Mouse (Mus musculus) kidney, embryonic 15.5 days (tissue): Measurements from ENCODE around the gene Vamp5. TPM values are rescaled to one million over a fixed set of nuclear protein-coding genes. Genes with fewer than 3 reads are reported as not detected.

Experiments used
- ATAC-seq: fragments of 200-750 bp; cut with Nextera tagmentation; replicated peaks from 2 replicates; pipeline ENCODE4 v1.8.0; 2017; ENCODE audit warnings: moderate TSS enrichment; ENCODE audit not compliant: low FRiP score
- H3K27ac ChIP-seq: fragments of 300-500 bp; sonication (generic); 2 replicates; pipeline ENCODE4 v1.5.1; 2015; ENCODE audit warnings: mild to moderate bottlenecking, inconsistent platforms
- H3K27me3 ChIP-seq: fragments of 300-500 bp; sonication (generic); 2 replicates; pipeline ENCODE4 v1.6.1; 2015; ENCODE audit warnings: inconsistent platforms
- H3K36me3 ChIP-seq: fragments of 300-500 bp; sonication (generic); 2 replicates; pipeline ENCODE4 v1.6.1; 2015; ENCODE audit warnings: inconsistent platforms
- H3K4me1 ChIP-seq: fragments of 300-500 bp; sonication (generic); 2 replicates; pipeline ENCODE4 v1.6.1; 2015; ENCODE audit warnings: inconsistent platforms
- H3K4me2 ChIP-seq: fragments of 300-500 bp; sonication (generic); 2 replicates; pipeline ENCODE4 v1.6.1; 2015; ENCODE audit warnings: moderate library complexity, mild to moderate bottlenecking, inconsistent platforms
- H3K4me3 ChIP-seq: fragments of 300-500 bp; sonication (generic); replicated peaks from 2 replicates; pipeline ENCODE4 v1.5.1; 2015; ENCODE audit warnings: mild to moderate bottlenecking, inconsistent platforms
- H3K9ac ChIP-seq: fragments of 300-500 bp; sonication (generic); 2 replicates; pipeline ENCODE4 v1.6.1; 2015; ENCODE audit warnings: mild to moderate bottlenecking, inconsistent platforms
- H3K9me3 ChIP-seq: fragments of 300-500 bp; sonication (generic); replicated peaks from 2 replicates; pipeline ENCODE4 v1.6.1; 2016; ENCODE audit warnings: inconsistent platforms
- WGBS: fragments of 180-500 bp; shearing (Covaris S2); methylation state at CpG from one replicate; pipeline ENCODE4 v1.1.7; 2015; ENCODE audit warnings: mixed read lengths; 5-methylcytosine and 5-hydroxymethylcytosine counted together
- polyA plus RNA-seq: library from polyadenylated mRNA; unstranded; fragments of >200 nt; fragmentation: Nextera tagmentation; extraction: Ambion mirVana; gene quantifications from 2 replicates; pipeline ENCODE4 v1.2.1, GENCODE M21; 2015

Vamp5 gene
- polyA plus RNA-seq, 1 experiment from 2014 or later: 40.7 TPM

DNA sequence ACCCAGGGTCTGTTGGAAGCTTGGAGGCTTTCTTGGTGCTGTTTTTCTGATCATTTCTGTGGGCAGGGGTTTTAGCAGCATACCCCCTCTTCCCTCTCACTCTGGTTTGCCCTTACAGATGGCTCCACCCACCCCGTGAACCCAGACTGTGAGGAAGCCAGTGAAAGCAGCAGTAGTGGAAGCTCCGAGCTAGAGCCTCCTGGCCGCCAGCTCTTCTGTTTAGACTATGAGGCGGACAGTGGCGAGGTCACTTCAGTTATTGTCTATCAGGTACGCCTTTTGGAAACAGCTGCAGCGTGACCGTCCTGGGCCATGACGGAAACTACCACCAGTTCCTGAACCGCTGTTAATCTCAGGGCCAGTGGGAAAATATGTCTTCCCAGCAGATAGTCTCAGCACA lies 31.9 kb downstream of the Vamp5 start:
- H3K36me3 ChIP-seq: peaks cover 33% of the 10 kb centered on the region
- H3K27ac ChIP-seq: 0 out of 2 replicates have a peak overlapping the region, but pooled peaks have one; percentile 94
- H3K27me3 ChIP-seq: no peaks in the 10 kb centered on the region
- no peak for ATAC-seq
- no peaks in the 10 kb centered on the region for H3K9me3 ChIP-seq
- peak overlapping the region; percentile 72 for H3K4me2 ChIP-seq
- peaks cover 39% of the 10 kb centered on the region for H3K4me1 ChIP-seq
- peak overlapping the region; percentile 77 for H3K4me3 ChIP-seq
- no peak overlapping the region for H3K9ac ChIP-seq
- 81% methylated on average over 10 of the region's 10 CpGs for WGBS

DNA sequence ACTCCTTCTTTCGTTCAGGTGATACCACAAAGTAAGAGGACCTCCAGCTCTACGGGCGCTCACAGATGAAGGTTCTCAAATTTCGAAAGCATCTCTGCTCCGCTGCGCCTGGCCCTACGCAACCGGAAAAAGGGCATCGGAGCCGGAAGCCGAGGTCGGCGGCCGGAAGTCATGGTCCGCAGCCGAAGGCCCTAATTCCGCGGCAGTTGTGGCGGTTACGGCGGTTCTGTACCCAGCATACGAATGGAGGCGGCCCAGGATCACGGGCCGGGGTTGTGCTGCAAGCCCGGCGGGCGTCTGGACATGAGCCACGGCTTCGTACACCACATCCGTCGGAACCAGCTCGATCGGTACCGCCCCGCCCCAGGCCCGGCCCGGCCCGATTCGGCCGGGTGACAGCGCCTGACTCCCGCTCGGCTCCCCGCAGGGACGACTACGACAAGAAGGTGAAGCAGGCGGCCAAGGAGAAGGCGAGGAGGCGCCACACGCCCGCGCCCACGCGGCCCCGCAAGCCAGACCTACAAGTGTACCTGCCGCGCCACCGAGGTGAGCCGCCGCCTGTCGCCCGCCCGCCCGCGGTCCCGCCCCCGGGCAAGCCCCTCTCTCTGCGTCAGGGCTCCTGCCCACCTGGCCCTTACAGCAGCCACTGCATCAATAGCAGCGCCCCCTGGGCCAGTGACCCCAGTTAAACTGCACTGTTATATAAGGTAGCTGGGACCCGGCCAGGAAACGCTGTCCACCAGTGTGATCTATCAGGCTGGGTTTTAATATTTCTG lies 32.9 kb downstream of the Vamp5 start, which contains the start of gene 0610030E20Rik:
Gene 0610030E20Rik, plus strand, starts transcription at position 152 of the 776 bp plus-strand sequence.
- Histone ChIP-seq H3K4me1 (peaks cover 39% of the 10 kb centered on the region), H3K4me2 (peak within 1 kb of the TSS; percentile 72), H3K36me3 (peaks cover 33% of the 10 kb centered on the region), H3K9ac (peak within 1 kb of the TSS; percentile 91), H3K27ac (peak within 1 kb of the TSS; percentile 94), H3K9me3 (no peaks in the 10 kb centered on the region), H3K27me3 (no peaks in the 10 kb centered on the region), H3K4me3 (peak within 1 kb of the TSS; percentile 77)
- peak; percentile 80 for ATAC-seq
- WGBS: under 1% methylated on average over 69 of the region's 72 CpGs

DNA sequence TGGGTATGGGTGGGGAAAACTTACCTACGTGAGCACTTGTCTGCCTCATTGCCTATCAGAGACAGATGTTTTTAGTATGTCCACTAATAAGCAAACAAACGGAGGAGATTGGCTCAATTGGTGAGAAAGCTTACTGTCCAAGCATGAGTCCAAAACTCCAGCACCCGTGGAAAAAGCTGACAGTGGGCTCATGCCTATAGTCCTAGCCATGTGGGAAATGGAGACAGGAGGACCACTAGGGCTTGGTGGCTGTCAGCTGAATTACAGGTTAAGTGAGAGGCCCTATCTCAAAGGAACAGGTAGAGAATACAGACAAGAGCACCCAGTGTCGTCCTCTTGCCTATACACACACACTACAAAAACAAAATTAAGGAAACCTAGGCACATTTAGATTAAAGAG lies 34.0 kb downstream of the Vamp5 start:
- WGBS: 87% methylated on average over 4 of the region's 4 CpGs

DNA sequence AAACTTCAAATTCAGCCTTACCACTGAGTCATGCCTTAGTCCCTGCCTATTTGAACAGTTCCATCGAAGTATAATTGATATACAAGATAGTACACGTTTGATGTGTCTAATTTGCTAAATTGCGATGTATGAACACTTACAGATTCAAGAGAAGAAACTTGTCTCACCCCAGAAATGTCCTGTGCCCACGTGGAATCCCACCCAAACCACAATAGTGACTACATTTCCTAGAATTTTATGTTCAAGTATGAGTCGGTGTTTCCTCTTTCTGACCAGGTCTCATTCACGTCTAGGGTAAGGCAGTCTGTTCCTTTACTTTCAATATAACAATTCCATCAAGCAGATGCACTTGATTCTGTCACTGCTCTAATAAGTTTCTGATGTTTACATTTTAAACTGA lies 34.6 kb downstream of the Vamp5 start:
- no peak overlapping the region for H3K9ac ChIP-seq
- H3K27ac ChIP-seq: no peak overlapping the region; the same call in 1 of the 2 replicates
- peak overlapping the region; percentile 88; the same call in 1 of the 2 replicates for H3K4me3 ChIP-seq
- 51% methylated on average over 6 of the region's 6 CpGs for WGBS
- H3K27me3 ChIP-seq: no peaks in the 10 kb centered on the region
- peaks cover 24% of the 10 kb centered on the region for H3K36me3 ChIP-seq
- H3K4me1 ChIP-seq: peaks cover 42% of the 10 kb centered on the region
- peak overlapping the region; percentile 80 for H3K4me2 ChIP-seq
- ATAC-seq: no peak
- no peaks in the 10 kb centered on the region for H3K9me3 ChIP-seq

More for the DNA sequence above, 34.0 kb downstream of the Vamp5 start:
- Histone ChIP-seq H3K9me3 (no peaks in the 10 kb centered on the region), H3K4me3 (no peak overlapping the region), H3K9ac (no peak overlapping the region), H3K4me1 (peaks cover 39% of the 10 kb centered on the region), H3K4me2 (peak overlapping the region; percentile 72; the same call in 1 of the 2 replicates), H3K36me3 (peaks cover 30% of the 10 kb centered on the region), H3K27ac (no peak overlapping the region), H3K27me3 (no peaks in the 10 kb centered on the region)
- no peak for ATAC-seq

DNA sequence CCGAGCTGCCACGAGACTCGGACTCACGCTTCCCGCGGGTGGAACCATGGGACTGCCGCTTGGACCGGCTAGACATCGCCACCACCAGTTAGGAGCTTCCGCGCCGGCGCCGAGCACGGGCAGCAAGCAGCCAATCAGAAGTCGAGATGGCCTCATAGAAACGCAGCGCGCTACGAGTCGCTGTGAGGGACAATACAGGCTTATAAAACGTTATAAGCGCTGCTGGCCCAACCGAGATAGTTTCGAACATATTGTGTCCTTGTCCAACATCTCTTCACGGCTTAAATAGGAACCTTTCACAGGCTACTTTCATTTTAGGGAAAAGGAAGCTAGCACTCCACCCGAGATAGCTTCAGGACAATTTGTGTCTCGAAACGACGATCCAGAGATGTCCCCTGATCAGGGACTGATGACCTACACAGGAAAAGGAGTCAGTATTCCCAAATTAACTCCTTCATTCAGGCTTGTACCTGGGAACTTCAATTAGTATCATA lies 35.1 kb downstream of the Vamp5 start, which contains the start of gene Usp39:
Gene Usp39, minus strand, starts transcription at position 111 of the 494 bp plus-strand sequence.
- no peaks in the 10 kb centered on the region for H3K9me3 ChIP-seq
- peak within 1 kb of the TSS; percentile 63 for H3K27ac ChIP-seq
- H3K4me2 ChIP-seq: peak within 1 kb of the TSS; percentile 80
- ATAC-seq: peak; percentile 74; the same call in 1 of the 2 replicates
- H3K4me3 ChIP-seq: peak within 1 kb of the TSS; percentile 88
- no peaks in the 10 kb centered on the region for H3K27me3 ChIP-seq
- peak within 1 kb of the TSS; percentile 89 for H3K9ac ChIP-seq
- H3K36me3 ChIP-seq: peaks cover 19% of the 10 kb centered on the region
- H3K4me1 ChIP-seq: peaks cover 43% of the 10 kb centered on the region
- WGBS: under 1% methylated on average over 30 of the region's 30 CpGs

DNA sequence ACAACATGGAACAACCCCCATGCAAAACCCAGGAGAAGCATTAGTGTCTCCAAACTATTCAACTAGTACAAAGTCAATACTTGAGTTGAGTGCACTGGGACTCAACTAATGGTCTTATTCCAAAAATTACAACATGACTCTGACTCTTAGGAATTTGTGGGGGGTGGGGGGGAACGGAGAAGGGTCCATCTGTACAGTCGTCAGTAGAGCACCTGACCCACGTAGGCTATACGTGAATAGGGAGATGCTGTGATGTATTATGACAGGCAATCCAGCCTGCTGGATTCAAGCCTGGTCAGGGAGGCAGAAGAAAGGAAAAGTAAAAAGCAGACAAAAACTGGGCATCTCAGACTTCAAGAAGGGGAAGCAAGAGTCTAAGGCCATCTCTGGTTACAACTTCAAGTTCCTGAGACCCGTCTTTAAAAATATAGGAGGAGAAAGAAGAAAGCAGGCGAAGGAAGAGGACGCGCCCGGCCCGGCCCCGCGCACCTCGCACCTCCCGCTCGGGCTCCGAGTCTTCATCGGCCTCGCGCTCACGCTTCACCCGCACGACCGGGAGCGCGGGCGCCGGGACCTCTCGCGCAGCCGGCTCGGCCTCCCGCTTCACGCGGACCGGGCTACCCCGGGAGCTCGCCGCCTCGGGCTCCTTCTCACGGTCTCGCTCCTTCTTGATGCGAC lies 35.7 kb downstream of the Vamp5 start:
- Histone ChIP-seq H3K27me3 (no peaks in the 10 kb centered on the region), H3K36me3 (peaks cover 18% of the 10 kb centered on the region), H3K4me1 (peaks cover 43% of the 10 kb centered on the region), H3K4me3 (peak overlapping the region; percentile 88), H3K27ac (peak overlapping the region; percentile 63; the same call in 1 of the 2 replicates), H3K9me3 (no peaks in the 10 kb centered on the region), H3K9ac (peak overlapping the region; percentile 89), H3K4me2 (peak overlapping the region; percentile 80)
- under 1% methylated on average over 42 of the region's 42 CpGs for WGBS
- ATAC-seq: peak; percentile 33; the same call in 1 of the 2 replicates

DNA sequence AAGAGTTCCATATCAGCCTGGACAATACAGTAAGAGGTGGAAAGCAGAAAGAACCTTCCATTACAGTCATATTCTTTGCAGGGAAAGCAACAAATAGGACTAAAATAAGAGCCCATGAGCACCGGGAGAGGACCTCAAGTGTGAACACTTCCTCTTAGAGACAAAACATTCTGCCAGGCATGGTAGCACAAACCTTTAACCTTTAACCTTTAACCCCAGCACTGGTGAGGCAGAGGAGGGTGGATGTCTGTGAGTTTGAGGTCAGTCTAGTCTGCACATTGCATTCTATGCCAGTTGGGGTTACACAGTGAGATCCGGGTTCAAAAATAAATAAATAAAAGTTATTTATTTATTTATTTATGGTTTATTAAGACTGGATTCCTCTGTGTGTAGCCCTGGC lies 39.8 kb downstream of the Vamp5 start:
- H3K9ac ChIP-seq: no peak overlapping the region
- peaks cover 17% of the 10 kb centered on the region for H3K4me1 ChIP-seq
- 48% methylated on average over 2 of the region's 2 CpGs for WGBS
- no peak overlapping the region for H3K4me2 ChIP-seq
- H3K27me3 ChIP-seq: no peaks in the 10 kb centered on the region
- no peaks in the 10 kb centered on the region for H3K9me3 ChIP-seq
- H3K4me3 ChIP-seq: no peak overlapping the region
- H3K27ac ChIP-seq: no peak overlapping the region
- H3K36me3 ChIP-seq: peaks cover 46% of the 10 kb centered on the region
- ATAC-seq: no peak

DNA sequence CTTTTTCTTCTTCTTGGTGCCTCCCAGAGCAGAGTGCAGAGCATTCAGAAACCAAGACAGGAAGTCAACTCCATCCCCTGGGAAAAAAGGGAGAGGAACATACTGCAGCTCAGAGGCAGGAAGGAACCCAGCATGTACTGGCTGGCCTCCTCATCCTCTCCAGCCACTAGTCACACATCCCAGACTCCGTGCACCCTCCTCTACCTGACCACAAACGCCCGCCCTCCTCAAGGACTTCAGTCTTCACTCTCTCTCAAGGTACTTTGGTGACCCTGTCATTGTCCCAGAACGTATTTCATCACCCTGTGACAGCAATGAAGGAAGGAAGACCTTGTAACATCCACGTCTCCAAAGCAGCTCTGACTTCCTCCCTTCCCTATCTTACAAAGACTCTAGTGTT lies 47.2 kb downstream of the Vamp5 start:
- ATAC-seq: no peak
- no peaks in the 10 kb centered on the region for H3K27me3 ChIP-seq
- no peaks in the 10 kb centered on the region for H3K9me3 ChIP-seq
- no peak overlapping the region for H3K4me3 ChIP-seq
- H3K36me3 ChIP-seq: peaks cover 97% of the 10 kb centered on the region
- H3K4me1 ChIP-seq: no peaks in the 10 kb centered on the region
- 74% methylated on average over 5 of the region's 5 CpGs for WGBS
- H3K27ac ChIP-seq: no peak overlapping the region
- no peak overlapping the region for H3K9ac ChIP-seq
- H3K4me2 ChIP-seq: no peak overlapping the region

DNA sequence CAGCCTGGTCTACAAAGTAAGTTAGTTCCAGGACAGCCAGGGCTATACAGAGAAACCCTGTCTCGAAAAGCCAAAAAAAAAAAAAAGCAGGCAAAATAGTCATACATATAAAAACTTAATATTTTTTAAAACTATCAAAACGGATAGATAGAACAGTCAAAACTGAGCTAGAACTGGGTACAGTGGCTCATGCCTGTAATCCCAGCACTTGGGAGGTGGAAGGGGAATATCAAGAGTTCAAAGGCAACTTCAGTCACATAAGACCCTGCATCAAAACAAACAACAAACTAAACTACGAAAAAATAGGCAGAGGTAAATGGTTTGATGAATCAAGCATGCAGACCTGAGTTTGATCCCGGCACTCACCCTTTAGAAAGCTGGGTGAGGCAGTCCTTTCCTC lies 50.1 kb downstream of the Vamp5 start:
- no peak overlapping the region for H3K9ac ChIP-seq

DNA sequence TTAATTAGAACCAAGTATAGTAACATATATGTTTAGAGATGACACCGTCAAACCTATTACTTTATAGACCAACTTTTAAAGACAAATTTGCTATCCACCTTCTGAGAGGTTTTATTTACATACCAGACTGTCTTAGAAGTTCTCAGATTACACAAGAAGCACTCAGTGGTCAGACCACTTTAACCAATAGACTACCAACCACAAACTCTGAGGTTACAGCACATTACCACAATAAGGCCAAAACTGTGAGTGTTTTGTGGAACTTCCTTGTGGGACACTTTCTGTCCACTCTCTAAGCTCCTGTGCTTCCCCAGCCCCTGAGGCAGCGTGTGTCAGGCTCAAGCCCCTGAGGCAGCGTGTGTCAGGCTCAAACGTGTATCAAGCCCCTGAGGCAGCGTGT lies 51.2 kb downstream of the Vamp5 start:
- Histone ChIP-seq H3K27ac (no peak overlapping the region), H3K4me1 (no peaks in the 10 kb centered on the region), H3K4me3 (no peak overlapping the region), H3K9me3 (no peaks in the 10 kb centered on the region), H3K9ac (no peak overlapping the region), H3K27me3 (no peaks in the 10 kb centered on the region), H3K36me3 (peaks cover 93% of the 10 kb centered on the region), H3K4me2 (no peak overlapping the region)
- ATAC-seq: no peak
- 92% methylated on average over 5 of the region's 5 CpGs for WGBS

More for the DNA sequence above, 50.1 kb downstream of the Vamp5 start:
- H3K4me1 ChIP-seq: no peaks in the 10 kb centered on the region
- no peak overlapping the region for H3K4me2 ChIP-seq
- H3K27me3 ChIP-seq: no peaks in the 10 kb centered on the region
- 89% methylated on average over 4 of the region's 4 CpGs for WGBS
- ATAC-seq: no peak
- peaks cover 93% of the 10 kb centered on the region for H3K36me3 ChIP-seq
- H3K4me3 ChIP-seq: no peak overlapping the region
- no peaks in the 10 kb centered on the region for H3K9me3 ChIP-seq
- no peak overlapping the region for H3K27ac ChIP-seq

DNA sequence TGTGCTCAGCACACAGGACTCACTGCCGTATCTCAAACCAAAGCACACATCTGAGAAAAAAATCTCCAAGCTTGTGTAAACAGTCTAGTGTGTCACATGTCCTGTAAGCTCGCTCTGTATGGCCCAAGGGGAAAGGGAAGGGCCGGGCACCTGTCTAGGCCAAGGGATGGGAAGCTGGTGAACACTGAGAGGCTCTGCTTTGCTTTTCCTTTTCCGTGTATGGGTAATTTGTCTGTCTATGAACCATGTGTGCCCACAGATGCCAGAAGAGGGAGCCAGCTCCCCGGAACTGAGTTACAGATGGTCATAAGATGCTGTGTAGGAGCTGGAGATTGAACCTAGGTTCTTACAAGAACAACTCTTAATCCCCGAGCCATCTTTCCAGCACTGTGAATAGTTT lies 54.0 kb downstream of the Vamp5 start:
- no peaks in the 10 kb centered on the region for H3K9me3 ChIP-seq

More for the DNA sequence above, 54.0 kb downstream of the Vamp5 start:
- no peak overlapping the region for H3K4me3 ChIP-seq
- H3K27ac ChIP-seq: no peak overlapping the region
- H3K9ac ChIP-seq: no peak overlapping the region
- H3K27me3 ChIP-seq: no peaks in the 10 kb centered on the region
- H3K4me1 ChIP-seq: no peaks in the 10 kb centered on the region
- WGBS: 71% methylated on average over 6 of the region's 6 CpGs
- no peak for ATAC-seq
- H3K4me2 ChIP-seq: no peak overlapping the region
- peaks cover 94% of the 10 kb centered on the region for H3K36me3 ChIP-seq
